Mouse (Mus musculus): ENCODE measurements around the gene Klhl12.

Gene Klhl12

DNA sequence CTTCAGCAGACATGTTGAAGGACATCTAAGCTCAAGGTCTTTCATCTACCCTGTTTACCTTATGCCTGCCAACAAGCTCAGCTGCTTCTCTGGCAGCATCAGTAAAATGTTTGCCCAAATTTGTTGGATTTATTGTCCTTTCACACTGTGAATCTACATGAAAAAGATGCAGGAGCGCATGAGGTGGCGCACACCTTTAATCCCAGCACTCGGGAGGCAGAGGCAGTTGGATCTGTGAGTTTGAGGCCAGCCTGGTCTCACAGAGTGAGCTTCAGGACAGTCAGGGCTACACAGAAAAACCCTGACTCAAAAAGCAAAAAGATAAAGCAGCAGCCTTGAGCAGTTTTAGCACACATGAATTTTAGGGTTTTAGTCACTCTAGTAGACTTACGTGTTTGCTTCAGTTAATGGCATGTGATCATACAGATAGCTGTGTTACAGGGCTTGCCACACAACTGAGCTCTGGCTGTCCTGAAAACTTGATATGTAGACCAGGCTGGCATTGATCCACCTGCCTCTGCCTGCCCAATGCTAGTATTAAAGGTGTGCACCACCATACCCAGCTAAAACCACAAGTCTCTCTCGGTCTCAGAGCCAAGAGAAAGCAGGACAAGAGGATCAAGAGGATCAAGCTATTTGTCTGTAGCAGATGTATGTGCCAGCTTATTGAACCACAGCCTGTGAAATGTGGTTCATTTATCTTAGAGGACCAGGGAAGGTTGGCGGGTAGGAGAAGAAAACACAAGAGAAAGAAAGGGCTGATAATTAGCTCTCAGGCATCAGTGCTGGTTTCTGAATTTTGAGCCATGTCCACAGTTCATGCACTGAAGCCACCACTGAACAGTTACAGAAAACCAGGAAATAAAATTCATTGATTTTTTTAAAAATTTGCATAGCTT, 35.8 kb downstream of the Klhl12 start:
- H3K36me3 ChIP-seq (ENCODE audit: control insufficient read depth, insufficient read depth, low read length, poor library complexity, severe bottlenecking): no peaks in the 10 kb centered on the region; the same call in 1 of the 2 replicates
- DNase-seq (ENCODE audit: low read depth, low spot score): no peak
- H3K27me3 ChIP-seq (ENCODE audit: control insufficient read depth, insufficient read depth, low read length, poor library complexity, severe bottlenecking): no peaks in the 10 kb centered on the region; the same call in 1 of the 2 replicates

GRCm38 (mm10) chr1:134492276-134492675, 36.9 kb downstream of the Klhl12 start:
- H3K36me3 ChIP-seq (ENCODE audit: control insufficient read depth, insufficient read depth, low read length, poor library complexity, severe bottlenecking): no peaks in the 10 kb centered on the region; the same call in 1 of the 2 replicates
- DNase-seq (ENCODE audit: low read depth, low spot score): no peak
- H3K27me3 ChIP-seq (ENCODE audit: control insufficient read depth, insufficient read depth, low read length, poor library complexity, severe bottlenecking): no peaks in the 10 kb centered on the region; the same call in 1 of the 2 replicates

DNA sequence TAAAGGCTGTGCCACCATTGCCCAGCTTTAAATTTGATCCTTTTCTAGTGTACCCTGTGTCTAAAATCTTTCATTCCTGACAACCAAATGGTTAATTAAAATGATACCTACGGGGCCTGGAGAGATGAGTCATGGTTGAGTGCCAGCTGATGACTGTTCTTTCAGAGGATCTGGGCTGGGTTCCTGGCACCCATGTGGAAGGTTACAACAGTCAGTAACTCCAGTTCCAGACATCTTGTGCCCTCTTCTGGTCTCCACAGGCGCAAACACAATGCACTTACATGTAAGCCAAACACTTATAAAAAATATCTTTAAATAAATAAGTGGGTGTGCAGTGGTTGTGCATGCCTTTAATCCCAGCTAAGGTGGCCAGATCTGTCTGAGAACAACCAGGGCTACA, 38.2 kb downstream of the Klhl12 start:
- peak; percentile 15 for DNase-seq (ENCODE audit: low read depth, low spot score)
- no peaks in the 10 kb centered on the region; the same call in 1 of the 2 replicates for H3K36me3 ChIP-seq (ENCODE audit: control insufficient read depth, insufficient read depth, low read length, poor library complexity, severe bottlenecking)
- no peaks in the 10 kb centered on the region; the same call in 1 of the 2 replicates for H3K27me3 ChIP-seq (ENCODE audit: control insufficient read depth, insufficient read depth, low read length, poor library complexity, severe bottlenecking)

- DNase-seq (ENCODE audit: low read depth, low spot score): no peak
- no peaks in the 10 kb centered on the region; the same call in 1 of the 2 replicates for H3K27me3 ChIP-seq (ENCODE audit: control insufficient read depth, insufficient read depth, low read length, poor library complexity, severe bottlenecking)
Observed at GRCm38 (mm10) chr1:134493956-134494355, 38.6 kb downstream of the Klhl12 start.

GRCm38 (mm10) chr1:134494428-134495215, 39.3 kb downstream of the Klhl12 start, which contains the start of gene Rabif:
Gene Rabif (plus strand): TSS chr1:134494648.
- H3K36me3 ChIP-seq (ENCODE audit: control insufficient read depth, insufficient read depth, low read length, poor library complexity, severe bottlenecking): no peaks in the 10 kb centered on the region; the same call in 1 of the 2 replicates
- peak; percentile 100 for DNase-seq (ENCODE audit: low read depth, low spot score)
- H3K27me3 ChIP-seq (ENCODE audit: control insufficient read depth, insufficient read depth, low read length, poor library complexity, severe bottlenecking): no peaks in the 10 kb centered on the region; the same call in 1 of the 2 replicates

More at GRCm38 (mm10) chr1:134493956-134494355, 38.6 kb downstream of the Klhl12 start:
- no peaks in the 10 kb centered on the region; the same call in 1 of the 2 replicates for H3K36me3 ChIP-seq (ENCODE audit: control insufficient read depth, insufficient read depth, low read length, poor library complexity, severe bottlenecking)

GRCm38 (mm10) chr1:134495216-134495539, 39.8 kb downstream of the Klhl12 start:
- Histone ChIP-seq H3K36me3 (ENCODE audit: control insufficient read depth, insufficient read depth, low read length, poor library complexity, severe bottlenecking) (no peaks in the 10 kb centered on the region), H3K27me3 (ENCODE audit: control insufficient read depth, insufficient read depth, low read length, poor library complexity, severe bottlenecking) (no peaks in the 10 kb centered on the region; the same call in 1 of the 2 replicates)
- DNase-seq (ENCODE audit: low read depth, low spot score): no peak

DNA sequence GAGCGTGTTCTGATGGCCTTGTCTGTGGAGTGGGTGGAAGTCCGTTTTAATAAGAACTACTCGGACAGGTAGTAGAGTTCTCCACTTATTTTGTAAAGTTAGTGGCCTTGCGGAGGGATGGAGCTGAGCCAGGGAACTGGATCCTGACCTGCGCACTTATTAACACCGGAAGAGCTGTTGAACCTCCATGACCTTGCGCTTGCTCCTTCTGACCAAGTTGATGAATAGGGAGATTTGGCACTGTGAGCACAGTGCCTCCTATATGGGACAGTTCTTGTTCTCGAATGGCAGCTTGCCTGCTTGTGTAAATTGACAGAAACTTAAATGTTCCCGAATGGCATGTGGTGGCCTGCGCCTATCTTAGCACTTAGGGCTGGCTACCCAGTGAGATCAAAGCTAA, 40.7 kb downstream of the Klhl12 start:
- no peak for DNase-seq (ENCODE audit: low read depth, low spot score)
- Histone ChIP-seq H3K36me3 (ENCODE audit: control insufficient read depth, insufficient read depth, low read length, poor library complexity, severe bottlenecking) (no peaks in the 10 kb centered on the region), H3K27me3 (ENCODE audit: control insufficient read depth, insufficient read depth, low read length, poor library complexity, severe bottlenecking) (no peaks in the 10 kb centered on the region; the same call in 1 of the 2 replicates)

DNA sequence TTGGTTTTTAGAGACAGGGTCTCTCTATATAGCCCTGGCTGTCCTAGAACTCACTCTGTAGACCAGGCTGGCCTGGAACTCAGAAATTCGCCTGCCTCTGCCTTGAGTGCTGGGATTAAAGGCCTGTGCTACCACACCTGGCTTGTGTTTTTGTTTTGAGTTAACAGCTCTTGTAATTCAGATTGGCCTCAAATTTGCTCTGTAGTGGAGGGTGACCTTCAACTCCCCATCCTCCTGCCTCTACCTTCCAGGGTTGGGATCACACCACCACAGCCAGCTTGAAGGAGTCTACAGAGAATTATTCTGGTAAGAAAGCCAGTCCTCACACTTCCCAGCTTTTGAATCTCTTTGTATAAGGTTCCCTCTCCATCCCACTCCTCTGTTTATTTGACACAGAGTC, 45.6 kb downstream of the Klhl12 start:
- no peaks in the 10 kb centered on the region for H3K27me3 ChIP-seq (ENCODE audit: control insufficient read depth, insufficient read depth, low read length, poor library complexity, severe bottlenecking)
- no peak for DNase-seq (ENCODE audit: low read depth, low spot score)
- no peaks in the 10 kb centered on the region; the same call in 1 of the 2 replicates for H3K36me3 ChIP-seq (ENCODE audit: control insufficient read depth, insufficient read depth, low read length, poor library complexity, severe bottlenecking)

GRCm38 (mm10) chr1:134506201-134506600, 50.9 kb downstream of the Klhl12 start:
- DNase-seq (ENCODE audit: low read depth, low spot score): no peak
- H3K36me3 ChIP-seq (ENCODE audit: control insufficient read depth, insufficient read depth, low read length, poor library complexity, severe bottlenecking): peaks cover 2% of the 10 kb centered on the region; the same call in 1 of the 2 replicates

DNA sequence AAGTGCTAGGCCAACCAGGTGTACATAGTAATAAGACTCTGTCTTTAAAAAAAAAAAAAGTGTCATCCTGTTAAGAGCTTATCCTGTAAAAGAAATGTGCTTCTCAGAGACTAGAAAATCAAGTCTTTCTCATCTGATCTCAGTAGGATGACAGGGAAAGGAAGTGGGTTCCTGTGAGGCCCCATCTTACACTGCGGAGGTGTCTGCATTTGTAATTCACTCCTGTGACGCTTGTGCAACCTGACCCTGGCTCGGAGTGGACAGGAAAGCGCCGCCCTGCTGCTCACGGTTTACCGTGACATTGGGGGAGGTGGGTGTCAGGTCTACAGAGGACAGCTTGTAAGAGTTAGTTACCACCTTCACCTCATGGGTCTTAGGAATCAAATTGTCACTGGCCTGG, 54.7 kb downstream of the Klhl12 start:
- no peak for DNase-seq (ENCODE audit: low read depth, low spot score)
- H3K27me3 ChIP-seq (ENCODE audit: control insufficient read depth, insufficient read depth, low read length, poor library complexity, severe bottlenecking): no peaks in the 10 kb centered on the region
- H3K36me3 ChIP-seq (ENCODE audit: control insufficient read depth, insufficient read depth, low read length, poor library complexity, severe bottlenecking): peaks cover 2% of the 10 kb centered on the region; the same call in 1 of the 2 replicates

More at GRCm38 (mm10) chr1:134506201-134506600, 50.9 kb downstream of the Klhl12 start:
- H3K27me3 ChIP-seq (ENCODE audit: control insufficient read depth, insufficient read depth, low read length, poor library complexity, severe bottlenecking): no peaks in the 10 kb centered on the region

DNA sequence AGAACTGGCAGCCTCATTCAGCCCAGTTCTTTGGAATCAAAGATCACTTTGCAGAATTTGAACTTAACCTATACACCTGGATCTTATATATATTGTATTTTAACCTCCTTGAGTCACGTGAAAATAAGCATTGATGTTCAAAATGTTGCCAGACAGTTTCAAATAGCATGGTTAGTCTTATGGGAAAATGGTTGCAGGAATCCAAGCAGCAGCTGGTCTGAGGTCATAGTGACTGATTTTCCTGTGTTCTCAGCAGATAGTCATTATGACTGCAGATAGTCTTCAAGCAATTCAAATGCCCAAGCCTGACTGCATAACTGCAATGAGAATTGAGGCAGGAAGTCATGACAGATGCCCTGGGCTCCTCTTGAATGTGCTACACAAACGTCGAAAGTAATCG, 56.9 kb downstream of the Klhl12 start:
- Histone ChIP-seq H3K27me3 (ENCODE audit: control insufficient read depth, insufficient read depth, low read length, poor library complexity, severe bottlenecking) (no peaks in the 10 kb centered on the region), H3K36me3 (ENCODE audit: control insufficient read depth, insufficient read depth, low read length, poor library complexity, severe bottlenecking) (peaks cover 2% of the 10 kb centered on the region; the same call in 1 of the 2 replicates)
- no peak for DNase-seq (ENCODE audit: low read depth, low spot score)

DNA sequence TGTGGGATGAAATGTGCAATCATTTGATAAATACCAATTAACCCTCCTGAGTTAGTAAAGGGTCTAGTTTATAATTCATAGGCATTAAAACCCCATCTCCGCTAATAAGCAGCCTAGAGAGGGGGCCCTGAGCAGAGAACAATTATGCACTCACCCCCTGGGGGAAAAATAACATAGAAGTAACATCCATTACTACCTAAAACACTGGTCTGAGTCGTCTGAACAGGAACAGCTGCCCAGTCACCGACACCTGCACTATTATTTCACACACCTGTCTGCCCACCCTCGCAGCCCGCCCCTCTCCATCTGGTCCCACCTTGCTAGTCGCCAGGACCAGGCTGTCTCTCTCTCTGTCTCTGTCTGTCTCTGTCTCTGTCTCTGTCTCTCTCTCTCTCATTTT, 57.3 kb downstream of the Klhl12 start:
- H3K36me3 ChIP-seq (ENCODE audit: control insufficient read depth, insufficient read depth, low read length, poor library complexity, severe bottlenecking): peaks cover 2% of the 10 kb centered on the region; the same call in 1 of the 2 replicates
- H3K27me3 ChIP-seq (ENCODE audit: control insufficient read depth, insufficient read depth, low read length, poor library complexity, severe bottlenecking): no peaks in the 10 kb centered on the region
- no peak for DNase-seq (ENCODE audit: low read depth, low spot score)

DNA sequence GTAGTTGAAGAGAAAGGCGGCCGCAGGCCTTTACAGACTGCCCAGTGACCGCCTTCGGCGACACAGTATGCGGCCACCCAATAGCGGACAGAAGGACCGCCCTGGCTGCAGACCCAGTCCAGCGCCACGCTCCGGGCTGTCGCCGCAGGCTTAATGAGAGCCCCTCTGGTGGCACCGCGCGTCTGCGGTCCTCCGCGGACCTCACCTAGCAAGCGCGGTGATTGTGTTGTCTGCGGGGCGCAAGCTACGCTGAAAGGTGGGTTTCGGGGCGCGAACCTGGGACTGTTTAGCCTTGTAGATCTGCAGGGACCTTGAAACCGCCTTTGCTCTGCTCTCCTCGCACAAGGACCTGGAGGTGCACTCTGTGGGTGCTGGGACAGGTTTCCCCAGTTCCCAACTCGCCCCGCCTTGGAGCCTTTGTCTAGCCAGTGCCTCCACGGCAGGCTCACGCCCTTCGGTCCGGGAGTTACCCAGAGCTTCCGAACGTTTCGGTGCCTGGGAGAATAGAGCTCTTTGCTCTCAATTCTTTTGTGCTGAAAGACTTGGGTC, 58.1 kb downstream of the Klhl12 start:
- DNase-seq (ENCODE audit: low read depth, low spot score): no peak
- peaks cover 2% of the 10 kb centered on the region; the same call in 1 of the 2 replicates for H3K36me3 ChIP-seq (ENCODE audit: control insufficient read depth, insufficient read depth, low read length, poor library complexity, severe bottlenecking)
- H3K27me3 ChIP-seq (ENCODE audit: control insufficient read depth, insufficient read depth, low read length, poor library complexity, severe bottlenecking): no peaks in the 10 kb centered on the region

GRCm38 (mm10) chr1:134513876-134514590, 58.7 kb downstream of the Klhl12 start:
- no peaks in the 10 kb centered on the region for H3K27me3 ChIP-seq (ENCODE audit: control insufficient read depth, insufficient read depth, low read length, poor library complexity, severe bottlenecking)
- H3K36me3 ChIP-seq (ENCODE audit: control insufficient read depth, insufficient read depth, low read length, poor library complexity, severe bottlenecking): no peaks in the 10 kb centered on the region
- DNase-seq (ENCODE audit: low read depth, low spot score): peak; percentile 19

Data from splenic B cell, adult 2 months (primary cell).